Mouse (Mus musculus) intestine, embryonic 15.5 days (tissue): ENCODE results near the gene Tgfbr3. TPM values are rescaled to one million over a fixed set of nuclear protein-coding genes. Genes with fewer than 3 reads are reported as not detected.
"Not testable (repeated sequence)": the region's sequence is repeated elsewhere in the genome, so short reads cannot be mapped to it uniquely, and the experiment has no call there.

Experiments used
- ATAC-seq: fragments of 200-750 bp; cut with Nextera tagmentation; 2 replicates; pipeline ENCODE4 v1.8.0; 2017; ENCODE audit warnings: moderate TSS enrichment, moderate library complexity
- H3K27ac ChIP-seq: fragments of 300-500 bp; sonication (generic); 2 replicates; pipeline ENCODE4 v1.5.1; 2015; ENCODE audit warnings: mild to moderate bottlenecking, inconsistent platforms
- H3K27me3 ChIP-seq: fragments of 300-500 bp; sonication (generic); replicated peaks from 2 replicates; pipeline ENCODE4 v1.6.1; 2015; ENCODE audit warnings: inconsistent platforms
- H3K36me3 ChIP-seq: fragments of 300-500 bp; sonication (generic); 2 replicates; pipeline ENCODE4 v1.6.1; 2015; ENCODE audit warnings: inconsistent platforms
- H3K4me1 ChIP-seq: fragments of 300-500 bp; sonication (generic); replicated peaks from 2 replicates; pipeline ENCODE4 v1.6.1; 2015; ENCODE audit warnings: inconsistent platforms
- H3K4me2 ChIP-seq: fragments of 300-500 bp; sonication (generic); replicated peaks from 2 replicates; pipeline ENCODE4 v1.6.1; 2015; ENCODE audit warnings: mild to moderate bottlenecking, inconsistent platforms
- H3K4me3 ChIP-seq: fragments of 300-500 bp; sonication (generic); replicated peaks from 2 replicates; pipeline ENCODE4 v1.5.1; 2015; ENCODE audit warnings: inconsistent platforms
- H3K9ac ChIP-seq: fragments of 300-500 bp; sonication (generic); 2 replicates; pipeline ENCODE4 v1.6.1; 2015; ENCODE audit warnings: inconsistent platforms
- H3K9me3 ChIP-seq: fragments of 300-500 bp; sonication (generic); 2 replicates; pipeline ENCODE4 v1.6.1; 2016; ENCODE audit warnings: inconsistent platforms
- WGBS: fragments of 180-500 bp; shearing (Covaris S2); methylation state at CpG from one replicate; pipeline ENCODE4 v1.1.7; 2015; 5-methylcytosine and 5-hydroxymethylcytosine counted together
- polyA plus RNA-seq: library from polyadenylated mRNA; unstranded; fragments of >200 nt; fragmentation: Nextera tagmentation; extraction: Ambion mirVana; gene quantifications from 2 replicates; pipeline ENCODE4 v1.2.1, GENCODE M21; 2015

The Tgfbr3 gene
- polyA plus RNA-seq, 1 experiment from 2014 or later, result 14.4 TPM

DNA sequence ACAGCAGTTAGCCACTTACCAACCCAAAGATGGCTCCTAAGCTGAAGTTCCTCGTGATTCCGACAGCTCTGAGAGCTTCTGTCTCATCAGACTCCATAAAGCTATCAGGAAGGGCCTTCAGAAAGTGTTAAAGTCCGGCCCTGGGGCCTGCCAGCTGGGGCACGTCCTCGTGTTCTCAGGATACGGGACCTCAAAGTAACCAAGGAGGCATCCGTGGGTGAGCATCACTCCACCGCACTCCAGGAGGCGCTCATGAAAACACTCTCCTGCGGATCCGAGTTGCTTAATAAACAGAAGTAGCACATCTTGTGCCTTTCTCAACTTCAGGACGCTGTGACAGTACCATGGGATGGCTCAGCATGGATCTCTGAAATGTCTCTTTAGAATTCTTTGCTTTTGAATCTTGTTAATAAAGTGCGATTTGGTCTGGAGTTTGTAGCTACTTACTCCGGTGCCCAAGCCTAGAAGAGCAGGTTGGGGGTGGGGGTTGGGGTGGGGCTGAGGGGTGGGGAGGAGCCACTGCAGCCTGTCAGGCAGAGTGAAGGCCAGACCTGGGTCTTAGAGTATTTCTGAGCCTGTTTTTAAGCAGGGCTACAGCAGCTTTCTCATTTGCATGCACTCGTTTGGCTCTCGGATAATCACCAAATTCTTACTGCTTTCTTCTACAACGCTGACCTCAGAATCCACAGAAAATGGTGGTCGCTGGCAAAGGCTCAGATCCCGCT is 38.7 kb downstream of the Tgfbr3 start:
- Histone ChIP-seq H3K27ac (no peak overlapping the region), H3K4me2 (no peak overlapping the region), H3K9ac (no peak overlapping the region), H3K9me3 (no peaks in the 10 kb centered on the region), H3K4me1 (peaks cover 26% of the 10 kb centered on the region), H3K36me3 (no peaks in the 10 kb centered on the region), H3K27me3 (no peaks in the 10 kb centered on the region), H3K4me3 (no peak overlapping the region)
- WGBS, result 37% methylated on average over 19 of the region's 19 CpGs
- ATAC-seq, result peak; percentile 33; the same call in 1 of the 2 replicates

GRCm38 (mm10) chr5:107248732-107249131 is 40.7 kb downstream of the Tgfbr3 start:
- Histone ChIP-seq H3K27ac (no peak overlapping the region), H3K36me3 (no peaks in the 10 kb centered on the region), H3K4me2 (no peak overlapping the region), H3K4me3 (no peak overlapping the region), H3K27me3 (no peaks in the 10 kb centered on the region), H3K9me3 (no peaks in the 10 kb centered on the region), H3K9ac (no peak overlapping the region), H3K4me1 (peaks cover 26% of the 10 kb centered on the region)
- 92% methylated on average over 6 of the region's 6 CpGs for WGBS
- no peak for ATAC-seq

- H3K36me3 ChIP-seq, H3K27me3 ChIP-seq, ATAC-seq, H3K4me2 ChIP-seq, H3K4me3 ChIP-seq, H3K27ac ChIP-seq, H3K9ac ChIP-seq, H3K9me3 ChIP-seq: not testable (repeated sequence)
- 95% methylated on average over 11 of the region's 11 CpGs for WGBS
- H3K4me1 ChIP-seq, result peaks cover 22% of the 10 kb centered on the region
Observed at GRCm38 (mm10) chr5:107248302-107248701, 41.1 kb downstream of the Tgfbr3 start.

GRCm38 (mm10) chr5:107247786-107248185 is 41.6 kb downstream of the Tgfbr3 start:
- no peak overlapping the region for H3K27ac ChIP-seq
- ATAC-seq, result no peak
- H3K4me1 ChIP-seq, result peaks cover 18% of the 10 kb centered on the region
- no peak overlapping the region for H3K4me2 ChIP-seq
- no peak overlapping the region for H3K9ac ChIP-seq
- H3K4me3 ChIP-seq, result no peak overlapping the region
- 75% methylated on average over 3 of the region's 3 CpGs for WGBS
- H3K36me3 ChIP-seq, result no peaks in the 10 kb centered on the region
- no peaks in the 10 kb centered on the region for H3K27me3 ChIP-seq
- no peaks in the 10 kb centered on the region for H3K9me3 ChIP-seq

GRCm38 (mm10) chr5:107243445-107243844 is 46.0 kb downstream of the Tgfbr3 start:
- Histone ChIP-seq H3K27me3 (no peaks in the 10 kb centered on the region), H3K4me1 (peaks cover 7% of the 10 kb centered on the region), H3K4me2 (no peak overlapping the region), H3K4me3 (no peak overlapping the region), H3K9ac (no peak overlapping the region), H3K27ac (no peak overlapping the region), H3K36me3 (no peaks in the 10 kb centered on the region), H3K9me3 (no peaks in the 10 kb centered on the region)
- no peak for ATAC-seq
- 95% methylated on average over 2 of the region's 2 CpGs for WGBS

DNA sequence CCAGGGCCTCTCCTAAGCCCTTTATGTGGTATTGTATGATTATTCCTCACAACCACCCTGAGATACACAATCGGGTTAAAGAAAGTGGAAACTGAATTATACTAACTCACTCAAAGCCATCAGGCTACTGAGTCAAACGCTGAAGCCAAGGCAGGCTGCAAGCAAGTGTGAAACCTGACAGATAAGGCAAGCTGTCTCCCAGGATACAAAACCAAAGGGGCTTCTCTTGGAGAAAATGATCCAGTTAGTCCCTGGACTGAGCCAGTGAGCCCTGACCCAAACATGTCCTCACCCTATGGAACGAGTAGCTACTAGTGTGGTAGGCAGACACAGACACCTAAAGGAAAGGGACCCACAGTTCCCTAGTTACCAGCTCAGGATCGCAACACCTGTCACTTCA is 46.4 kb downstream of the Tgfbr3 start:
- peaks cover 12% of the 10 kb centered on the region for H3K4me1 ChIP-seq
- no peak for ATAC-seq
- H3K27me3 ChIP-seq, result no peaks in the 10 kb centered on the region
- no peak overlapping the region for H3K27ac ChIP-seq
- H3K4me3 ChIP-seq, result no peak overlapping the region
- WGBS, result 79% methylated on average over 4 of the region's 4 CpGs
- H3K9me3 ChIP-seq, result no peaks in the 10 kb centered on the region
- H3K4me2 ChIP-seq, result no peak overlapping the region
- H3K9ac ChIP-seq, result no peak overlapping the region
- no peaks in the 10 kb centered on the region for H3K36me3 ChIP-seq

GRCm38 (mm10) chr5:107240276-107240675 is 49.2 kb downstream of the Tgfbr3 start:
- H3K27me3 ChIP-seq, result no peaks in the 10 kb centered on the region

DNA sequence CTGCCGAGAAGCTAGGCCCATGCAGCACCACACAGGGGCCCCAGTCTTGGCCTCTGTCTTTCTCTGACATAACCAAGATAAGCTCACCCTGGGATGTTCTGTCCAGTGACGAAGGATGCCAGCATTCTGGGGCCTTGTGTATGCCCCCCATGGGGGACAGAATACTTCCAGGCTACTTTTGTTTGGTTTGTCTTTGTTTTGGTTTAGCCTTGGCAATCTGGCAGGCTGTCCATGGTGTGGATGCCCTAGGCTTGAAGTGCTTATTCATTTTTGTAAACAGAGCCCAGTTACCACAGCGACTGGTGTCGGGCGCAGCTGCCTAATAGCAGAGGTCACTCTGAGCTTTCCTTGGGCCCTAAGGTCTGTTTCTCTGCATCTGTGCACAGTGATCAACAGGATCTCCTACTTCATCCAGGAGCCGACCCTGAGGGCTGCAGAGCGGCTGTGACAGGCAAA is 51.4 kb downstream of the Tgfbr3 start:
- no peak for ATAC-seq
- no peak overlapping the region for H3K4me3 ChIP-seq
- no peaks in the 10 kb centered on the region for H3K9me3 ChIP-seq
- no peaks in the 10 kb centered on the region for H3K36me3 ChIP-seq
- H3K4me2 ChIP-seq, result no peak overlapping the region
- no peak overlapping the region for H3K9ac ChIP-seq
- H3K4me1 ChIP-seq, result peaks cover 55% of the 10 kb centered on the region
- WGBS, result 42% methylated on average over 7 of the region's 7 CpGs
- H3K27me3 ChIP-seq, result no peaks in the 10 kb centered on the region
- H3K27ac ChIP-seq, result 0 out of 2 replicates have a peak overlapping the region, but pooled peaks have one; percentile 18

More at GRCm38 (mm10) chr5:107240276-107240675, 49.2 kb downstream of the Tgfbr3 start:
- H3K4me2 ChIP-seq, result no peak overlapping the region
- no peaks in the 10 kb centered on the region for H3K9me3 ChIP-seq
- peaks cover 39% of the 10 kb centered on the region for H3K4me1 ChIP-seq
- 32% methylated on average over 1 of the region's 1 CpGs for WGBS
- no peak for ATAC-seq
- H3K27ac ChIP-seq, result no peak overlapping the region
- H3K9ac ChIP-seq, result no peak overlapping the region
- H3K4me3 ChIP-seq, result no peak overlapping the region
- no peaks in the 10 kb centered on the region for H3K36me3 ChIP-seq

GRCm38 (mm10) chr5:107236975-107237374 is 52.5 kb downstream of the Tgfbr3 start:
- no peaks in the 10 kb centered on the region for H3K36me3 ChIP-seq
- ATAC-seq, result peak; percentile 81
- 0 out of 2 replicates have a peak overlapping the region, but pooled peaks have one; percentile 18 for H3K27ac ChIP-seq
- no peak overlapping the region for H3K4me3 ChIP-seq
- WGBS, result 54% methylated on average over 6 of the region's 6 CpGs
- no peaks in the 10 kb centered on the region for H3K9me3 ChIP-seq
- peaks cover 55% of the 10 kb centered on the region for H3K4me1 ChIP-seq
- no peak overlapping the region for H3K9ac ChIP-seq
- no peak overlapping the region for H3K4me2 ChIP-seq
- no peaks in the 10 kb centered on the region for H3K27me3 ChIP-seq

GRCm38 (mm10) chr5:107236039-107236438 is 53.4 kb downstream of the Tgfbr3 start:
- H3K9ac ChIP-seq, result no peak overlapping the region
- 73% methylated on average over 5 of the region's 5 CpGs for WGBS
- H3K4me1 ChIP-seq, result peaks cover 59% of the 10 kb centered on the region
- H3K4me2 ChIP-seq, result no peak overlapping the region
- no peaks in the 10 kb centered on the region for H3K27me3 ChIP-seq
- H3K36me3 ChIP-seq, result no peaks in the 10 kb centered on the region
- H3K4me3 ChIP-seq, result no peak overlapping the region
- no peak overlapping the region for H3K27ac ChIP-seq
- H3K9me3 ChIP-seq, result no peaks in the 10 kb centered on the region
- ATAC-seq, result no peak

- peak overlapping the region; percentile 18; the same call in 1 of the 2 replicates for H3K27ac ChIP-seq
- H3K9me3 ChIP-seq, result no peaks in the 10 kb centered on the region
- H3K36me3 ChIP-seq, result no peaks in the 10 kb centered on the region
- WGBS, result 41% methylated on average over 14 of the region's 14 CpGs
- peaks cover 54% of the 10 kb centered on the region for H3K4me1 ChIP-seq
- no peak overlapping the region for H3K4me3 ChIP-seq
- H3K4me2 ChIP-seq, result no peak overlapping the region
- no peaks in the 10 kb centered on the region for H3K27me3 ChIP-seq
- no peak overlapping the region for H3K9ac ChIP-seq
- no peak for ATAC-seq
Observed at GRCm38 (mm10) chr5:107233366-107234354, 55.8 kb downstream of the Tgfbr3 start.

GRCm38 (mm10) chr5:107230189-107230588 is 59.2 kb downstream of the Tgfbr3 start:
- H3K4me2 ChIP-seq, result no peak overlapping the region
- no peaks in the 10 kb centered on the region for H3K27me3 ChIP-seq
- peaks cover 23% of the 10 kb centered on the region for H3K4me1 ChIP-seq
- ATAC-seq, result no peak
- no peak overlapping the region for H3K27ac ChIP-seq
- WGBS, result 73% methylated on average over 6 of the region's 6 CpGs
- no peaks in the 10 kb centered on the region for H3K9me3 ChIP-seq
- no peak overlapping the region for H3K9ac ChIP-seq
- no peaks in the 10 kb centered on the region for H3K36me3 ChIP-seq
- H3K4me3 ChIP-seq, result no peak overlapping the region
